Mouse (Mus musculus) heart, embryonic 11.5 days (tissue): ENCODE measurements around the gene Paxbp1. TPM values are rescaled to one million over a fixed set of nuclear protein-coding genes. Genes with fewer than 3 reads are reported as not detected.

Experiments used
- ATAC-seq: fragments of 200-750 bp; cut with Nextera tagmentation; replicated peaks from 2 replicates; pipeline ENCODE4 v1.8.0; 2017; ENCODE audit warnings: moderate library complexity; ENCODE audit not compliant: insufficient number of reproducible peaks, low FRiP score, low TSS enrichment
- H3K27ac ChIP-seq: fragments of 300-500 bp; sonication (generic); 2 replicates; pipeline ENCODE4 v1.5.1; 2014; ENCODE audit warnings: mild to moderate bottlenecking, low read depth, low read length
- H3K27me3 ChIP-seq: fragments of 300-500 bp; sonication (generic); 2 replicates; pipeline ENCODE4 v1.6.1; 2014; ENCODE audit warnings: mild to moderate bottlenecking, low read length, mixed read lengths; ENCODE audit not compliant: control insufficient read depth, insufficient read depth
- H3K36me3 ChIP-seq: fragments of 300-500 bp; sonication (generic); 2 replicates; pipeline ENCODE4 v1.6.1; 2014; ENCODE audit warnings: mild to moderate bottlenecking, low read length, moderate library complexity, mixed read lengths; ENCODE audit not compliant: control insufficient read depth, insufficient read depth
- H3K4me1 ChIP-seq: fragments of 300-500 bp; sonication (generic); 2 replicates; pipeline ENCODE4 v1.6.1; 2014; ENCODE audit warnings: low read length; ENCODE audit not compliant: control insufficient read depth, insufficient read depth
- H3K4me2 ChIP-seq: fragments of 300-500 bp; sonication (generic); 2 replicates; pipeline ENCODE4 v1.6.1; 2014; ENCODE audit warnings: mild to moderate bottlenecking, moderate library complexity
- H3K4me3 ChIP-seq: fragments of 300-500 bp; sonication (generic); 2 replicates; pipeline ENCODE4 v1.5.1; 2014; ENCODE audit warnings: low read depth, low read length
- H3K9ac ChIP-seq: fragments of 300-500 bp; sonication (generic); 2 replicates; pipeline ENCODE4 v1.6.1; 2014; ENCODE audit warnings: mild to moderate bottlenecking, low read depth, low read length, moderate library complexity
- H3K9me3 ChIP-seq: fragments of 300-500 bp; sonication (generic); replicated peaks from 2 replicates; pipeline ENCODE4 v1.6.1; 2016; ENCODE audit warnings: low read length; ENCODE audit not compliant: control insufficient read depth
- WGBS: fragments of 180-500 bp; shearing (Covaris S2); extraction: QIAGEN DNeasy Blood & Tissue Kit; methylation state at CpG from one replicate; pipeline ENCODE4 v1.1.7; 2014; ENCODE audit not compliant: insufficient replicate concordance; 5-methylcytosine and 5-hydroxymethylcytosine counted together
- polyA plus RNA-seq: library from polyadenylated mRNA; unstranded; fragments of >200 nt; fragmentation: Nextera tagmentation; extraction: Ambion mirVana; gene quantifications from 2 replicates; pipeline ENCODE4 v1.2.1, GENCODE M21; 2014

Gene Paxbp1
- polyA plus RNA-seq, 1 experiment from 2014 or later, result 55.5 TPM

DNA sequence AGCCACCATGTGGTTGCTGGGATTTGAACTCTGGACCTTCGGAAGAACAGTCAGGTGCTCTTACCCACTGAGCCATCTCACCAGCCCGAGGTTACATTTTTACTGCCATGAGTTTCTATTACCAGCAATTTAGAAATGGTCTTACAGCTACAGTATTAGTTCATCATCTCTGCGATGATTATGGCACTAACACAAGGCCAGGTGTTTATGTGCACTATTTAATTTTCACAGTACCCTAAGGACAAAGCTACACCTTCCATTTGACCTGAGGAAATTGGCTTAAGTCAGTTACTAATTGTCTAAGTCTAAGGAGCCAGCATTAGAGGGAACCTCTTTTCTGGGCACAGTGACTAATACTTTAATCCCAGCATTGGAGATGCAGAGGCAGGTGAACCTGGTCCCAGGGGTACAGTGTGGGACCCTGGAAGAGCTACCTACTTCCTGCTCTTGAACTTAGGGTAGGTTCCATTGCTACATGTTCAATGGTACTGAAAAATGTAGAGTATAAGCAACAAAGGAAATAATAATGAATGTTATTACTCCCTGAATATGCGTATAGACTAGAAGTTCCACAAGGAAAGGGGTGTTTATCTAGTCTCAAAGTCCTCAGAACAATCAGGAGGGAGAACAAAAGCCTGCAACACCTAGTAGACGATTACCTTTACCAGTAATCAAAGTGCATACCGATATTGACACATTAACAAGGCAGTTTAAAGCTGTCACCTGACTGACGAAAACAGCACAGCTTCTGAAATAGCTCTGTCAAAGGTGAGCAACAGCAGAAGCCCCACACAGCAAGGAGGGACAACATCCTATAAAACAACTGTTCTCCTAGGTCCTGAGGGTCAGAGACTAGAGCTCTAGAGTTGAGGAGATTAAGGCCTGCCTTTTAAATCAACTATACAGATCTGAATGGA, 47.8 kb downstream of the Paxbp1 start:
- Histone ChIP-seq H3K4me3 (no peak overlapping the region), H3K4me1 (peaks cover 18% of the 10 kb centered on the region), H3K36me3 (no peaks in the 10 kb centered on the region), H3K27me3 (no peaks in the 10 kb centered on the region), H3K27ac (no peak overlapping the region), H3K9me3 (no peaks in the 10 kb centered on the region), H3K9ac (no peak overlapping the region), H3K4me2 (no peak overlapping the region)
- 74% methylated on average over 7 of the region's 7 CpGs for WGBS
- no peak for ATAC-seq

DNA sequence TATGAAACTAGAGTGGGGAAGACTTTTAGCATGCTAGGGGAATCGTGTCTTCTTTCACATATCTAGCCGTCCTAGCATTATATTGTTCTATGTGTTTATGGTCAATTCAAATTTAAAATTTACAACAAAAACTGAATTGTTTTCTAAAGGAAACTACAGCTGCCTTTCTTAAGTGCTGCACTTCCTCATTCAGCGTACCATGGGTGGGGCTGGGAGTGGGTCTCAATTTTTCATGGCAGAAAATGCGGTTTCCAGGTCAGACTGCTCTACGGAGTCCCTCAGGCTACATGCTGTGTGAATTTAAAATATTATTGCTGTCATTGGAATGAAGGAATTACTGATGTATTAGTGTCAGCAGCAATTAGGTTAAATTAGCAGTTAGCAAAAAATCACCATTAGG, 48.8 kb downstream of the Paxbp1 start:
- H3K9me3 ChIP-seq, result no peaks in the 10 kb centered on the region
- H3K27me3 ChIP-seq, result no peaks in the 10 kb centered on the region
- peaks cover 18% of the 10 kb centered on the region for H3K4me1 ChIP-seq
- 0 out of 2 replicates have a peak, but pooled peaks cover 2% of the 10 kb centered on the region for H3K36me3 ChIP-seq
- H3K4me3 ChIP-seq, result no peak overlapping the region
- WGBS, result 71% methylated on average over 5 of the region's 5 CpGs
- peak overlapping the region; percentile 51; the same call in 1 of the 2 replicates for H3K27ac ChIP-seq
- no peak for ATAC-seq
- H3K9ac ChIP-seq, result no peak overlapping the region
- no peak overlapping the region for H3K4me2 ChIP-seq

DNA sequence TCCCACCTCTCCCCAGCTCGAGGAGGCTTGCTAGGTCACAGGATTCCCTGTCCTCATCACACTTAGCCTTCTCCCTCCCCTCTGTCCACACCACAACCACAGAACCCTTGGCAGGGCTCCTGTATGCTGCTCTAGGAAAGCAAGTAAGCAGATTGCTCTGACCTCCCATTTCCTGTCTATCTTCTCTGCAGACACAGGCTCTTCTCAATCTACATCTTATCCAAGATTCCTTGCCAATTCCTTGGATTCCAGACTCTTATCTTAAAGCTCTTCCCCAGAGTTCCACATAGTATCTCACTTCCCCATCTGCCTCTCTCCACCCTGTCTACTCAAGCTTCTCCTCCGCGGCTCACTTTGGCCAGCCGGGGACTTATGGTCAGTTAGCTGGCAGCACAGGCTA, 49.3 kb downstream of the Paxbp1 start:
- peak overlapping the region; percentile 20; the same call in 1 of the 2 replicates for H3K4me2 ChIP-seq
- WGBS, result 13% methylated on average over 4 of the region's 4 CpGs

DNA sequence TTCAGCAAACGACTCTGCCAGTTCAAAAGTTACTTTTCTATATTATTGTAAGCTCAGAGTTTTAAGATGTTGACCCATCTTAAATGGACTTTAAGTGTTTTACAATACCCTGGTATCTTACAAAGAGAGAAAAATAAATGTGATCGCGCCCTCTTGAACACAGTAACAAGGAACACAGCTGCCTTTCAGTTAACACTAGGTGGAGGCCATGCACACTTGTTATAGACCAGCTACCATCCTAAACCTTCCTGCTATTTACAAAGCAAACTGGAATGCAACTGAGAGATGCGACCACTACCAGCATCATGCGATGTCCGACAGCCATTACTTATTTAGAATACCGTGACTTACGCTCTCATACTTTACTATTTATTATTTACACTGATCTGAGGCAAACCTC, 55.2 kb downstream of the Paxbp1 start:
- H3K4me3 ChIP-seq, result no peak overlapping the region
- no peaks in the 10 kb centered on the region for H3K4me1 ChIP-seq
- no peaks in the 10 kb centered on the region for H3K9me3 ChIP-seq
- H3K27me3 ChIP-seq, result no peaks in the 10 kb centered on the region
- H3K27ac ChIP-seq, result no peak overlapping the region; the same call in 1 of the 2 replicates
- H3K9ac ChIP-seq, result no peak overlapping the region
- H3K36me3 ChIP-seq, result peaks cover 2% of the 10 kb centered on the region; the same call in 1 of the 2 replicates
- no peak for ATAC-seq
- WGBS, result 91% methylated on average over 8 of the region's 8 CpGs
- H3K4me2 ChIP-seq, result no peak overlapping the region; the same call in 1 of the 2 replicates

More for the DNA sequence above, 49.3 kb downstream of the Paxbp1 start:
- Histone ChIP-seq H3K36me3 (0 out of 2 replicates have a peak, but pooled peaks cover 2% of the 10 kb centered on the region), H3K27me3 (no peaks in the 10 kb centered on the region), H3K4me3 (no peak overlapping the region), H3K9ac (peak overlapping the region; percentile 47; the same call in 1 of the 2 replicates), H3K27ac (peak overlapping the region; percentile 51; the same call in 1 of the 2 replicates), H3K4me1 (peaks cover 18% of the 10 kb centered on the region), H3K9me3 (no peaks in the 10 kb centered on the region)
- ATAC-seq, result 0 out of 2 replicates have a peak, but pooled peaks have one; percentile 39

DNA sequence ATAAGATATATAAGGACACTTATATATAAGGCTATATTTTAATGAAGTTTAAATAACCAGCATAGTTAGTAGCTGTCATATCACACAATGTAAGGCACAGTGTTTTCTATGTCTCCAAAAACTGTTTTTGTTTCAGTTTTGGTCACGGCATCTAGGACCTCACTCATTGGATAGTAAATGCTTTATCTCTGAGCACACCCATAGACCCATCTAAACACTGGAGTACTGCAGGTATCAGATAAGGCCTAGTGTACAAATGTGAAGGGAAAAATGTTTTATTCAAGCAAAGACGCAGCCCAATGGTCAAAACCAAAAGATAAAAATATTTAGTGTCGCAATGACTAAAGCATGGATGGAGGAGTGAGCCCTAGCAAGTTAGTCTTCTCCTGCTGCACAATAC, 55.7 kb downstream of the Paxbp1 start:
- Histone ChIP-seq H3K36me3 (peaks cover 2% of the 10 kb centered on the region; the same call in 1 of the 2 replicates), H3K27me3 (no peaks in the 10 kb centered on the region), H3K9me3 (no peaks in the 10 kb centered on the region), H3K27ac (no peak overlapping the region; the same call in 1 of the 2 replicates), H3K4me3 (no peak overlapping the region), H3K4me1 (no peaks in the 10 kb centered on the region), H3K9ac (no peak overlapping the region), H3K4me2 (no peak overlapping the region; the same call in 1 of the 2 replicates)
- WGBS, result 81% methylated on average over 3 of the region's 3 CpGs
- ATAC-seq, result peak; percentile 80

DNA sequence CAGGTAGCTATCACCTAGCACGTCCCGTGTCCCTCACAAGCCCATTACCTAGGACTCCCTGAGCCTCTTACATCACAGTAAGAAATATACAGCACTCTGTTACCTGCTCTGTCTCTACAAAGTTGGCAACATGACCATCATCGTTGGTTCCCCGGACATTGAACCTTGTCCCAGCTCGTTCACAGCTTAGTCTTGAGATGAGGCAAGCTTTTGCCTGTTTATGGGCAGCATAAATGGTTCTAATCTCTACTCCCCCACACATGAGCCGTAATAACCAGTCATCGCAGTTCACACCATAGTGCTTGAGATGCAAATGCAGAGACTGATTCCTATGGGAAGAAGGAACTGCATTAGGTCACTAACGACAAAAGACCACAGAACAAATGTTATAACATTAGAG, 56.3 kb downstream of the Paxbp1 start:
- Histone ChIP-seq H3K27me3 (no peaks in the 10 kb centered on the region), H3K9ac (no peak overlapping the region), H3K9me3 (no peaks in the 10 kb centered on the region), H3K27ac (no peak overlapping the region), H3K4me3 (no peak overlapping the region), H3K36me3 (peaks cover 2% of the 10 kb centered on the region; the same call in 1 of the 2 replicates), H3K4me1 (no peaks in the 10 kb centered on the region), H3K4me2 (peak overlapping the region; percentile 41)
- 83% methylated on average over 8 of the region's 8 CpGs for WGBS
- no peak for ATAC-seq

DNA sequence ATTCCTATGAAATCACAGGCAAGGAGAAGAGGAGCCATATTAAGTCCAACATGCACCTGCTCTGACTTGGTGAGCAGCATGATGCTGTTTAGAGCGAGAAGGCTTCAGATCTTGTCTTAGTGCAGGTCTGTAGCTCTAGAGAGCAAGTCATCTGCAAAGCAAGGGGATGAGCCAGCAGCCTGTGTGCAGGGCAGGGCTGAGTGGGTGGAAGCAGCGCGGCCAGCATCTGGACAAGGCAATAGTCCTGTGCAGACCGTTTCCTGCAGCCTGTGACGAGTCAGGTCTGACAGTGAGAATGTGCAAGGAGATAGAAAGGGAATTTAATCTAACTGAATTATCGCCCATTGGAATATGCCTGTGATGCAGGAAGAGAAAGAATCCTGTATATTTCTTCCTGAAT, 73.3 kb downstream of the Paxbp1 start:
- no peak overlapping the region for H3K4me3 ChIP-seq
- no peaks in the 10 kb centered on the region for H3K4me1 ChIP-seq
- H3K27ac ChIP-seq, result no peak overlapping the region
- H3K9me3 ChIP-seq, result no peaks in the 10 kb centered on the region
- 0 out of 2 replicates have a peak, but pooled peaks cover 3% of the 10 kb centered on the region for H3K36me3 ChIP-seq
- H3K9ac ChIP-seq, result no peak overlapping the region
- H3K27me3 ChIP-seq, result no peaks in the 10 kb centered on the region
- no peak for ATAC-seq
- no peak overlapping the region for H3K4me2 ChIP-seq
- 68% methylated on average over 6 of the region's 6 CpGs for WGBS

DNA sequence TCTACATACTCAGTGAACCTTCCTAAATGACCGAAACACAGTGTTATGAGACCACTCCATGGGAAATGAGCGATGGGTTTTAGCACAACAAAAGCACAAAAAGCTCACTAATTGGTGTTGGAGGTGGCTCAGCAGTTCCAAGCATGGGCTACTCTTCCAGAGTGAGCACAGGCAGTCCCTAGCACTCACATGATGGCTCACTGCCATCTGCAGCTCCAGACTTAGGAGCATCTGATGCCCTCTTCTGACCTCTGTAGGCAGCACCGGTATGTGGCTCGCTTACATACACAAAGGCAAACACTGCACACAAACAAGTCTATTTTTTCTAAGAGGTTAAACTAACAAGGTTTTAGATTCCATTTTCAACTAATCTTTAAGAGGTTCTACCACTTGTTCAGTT, 78.1 kb downstream of the Paxbp1 start:
- Histone ChIP-seq H3K4me3 (no peak overlapping the region), H3K4me2 (no peak overlapping the region), H3K27me3 (no peaks in the 10 kb centered on the region), H3K9ac (no peak overlapping the region), H3K27ac (no peak overlapping the region), H3K4me1 (no peaks in the 10 kb centered on the region), H3K36me3 (0 out of 2 replicates have a peak, but pooled peaks cover 3% of the 10 kb centered on the region), H3K9me3 (no peaks in the 10 kb centered on the region)
- no peak for ATAC-seq
- WGBS, result 80% methylated on average over 4 of the region's 4 CpGs
